In the genomic region with DNA sequence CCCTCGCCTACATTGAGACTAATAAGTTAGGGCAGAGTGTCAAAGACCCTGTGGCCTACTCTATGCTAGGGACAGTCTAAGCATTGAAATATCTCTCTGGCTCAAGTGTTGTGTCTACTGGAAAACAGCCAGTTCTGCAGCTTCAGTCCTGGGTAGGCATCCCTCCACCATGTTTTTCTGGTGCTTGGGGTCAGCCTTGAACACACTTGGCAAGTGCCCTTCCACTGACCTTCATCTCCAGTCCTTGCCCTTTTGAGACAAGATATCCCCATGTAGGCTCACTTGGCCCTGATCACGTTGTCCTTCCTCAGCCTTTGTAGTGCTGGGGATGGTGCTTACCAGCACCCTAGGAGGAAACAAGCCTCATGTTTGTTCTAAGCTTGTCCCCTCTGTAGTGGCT, we compare ENCODE assay signal across 14 mouse cellular contexts.
"Had no signal": no experiment of that assay in that cellular context is flagged by ENCODE, and none has a peak within 500 bp of the region (broad histone marks: within the 10 kb centered on the region; RNA-seq: fewer than 3 reads in every experiment).

No protein-coding gene starts in this region.

- DNase-seq: gastrocnemius, postnatal 14 days; gastrocnemius, postnatal 36 days; heart, adult 11 months; heart, adult 2 months; heart, postnatal 14 days; heart, postnatal 36 days; kidney, adult 11 months; kidney, adult 2 months; kidney, adult 9 months; kidney, postnatal 14 days; kidney, postnatal 36 days; layer of hippocampus, adult 9-11 months; layer of hippocampus, postnatal 36 days; left cerebral cortex, postnatal 4 days had no signal
